Mouse (Mus musculus): ENCODE data around the gene Crlf2. TPM values are rescaled to one million over a fixed set of nuclear protein-coding genes. Genes with fewer than 3 reads are reported as not detected.

Gene Crlf2
- 4.4 and 4.8 TPM in 2 replicates for polyA plus RNA-seq (2014; fragmentation: Nextera tagmentation; extraction: Ambion mirVana)

DNA sequence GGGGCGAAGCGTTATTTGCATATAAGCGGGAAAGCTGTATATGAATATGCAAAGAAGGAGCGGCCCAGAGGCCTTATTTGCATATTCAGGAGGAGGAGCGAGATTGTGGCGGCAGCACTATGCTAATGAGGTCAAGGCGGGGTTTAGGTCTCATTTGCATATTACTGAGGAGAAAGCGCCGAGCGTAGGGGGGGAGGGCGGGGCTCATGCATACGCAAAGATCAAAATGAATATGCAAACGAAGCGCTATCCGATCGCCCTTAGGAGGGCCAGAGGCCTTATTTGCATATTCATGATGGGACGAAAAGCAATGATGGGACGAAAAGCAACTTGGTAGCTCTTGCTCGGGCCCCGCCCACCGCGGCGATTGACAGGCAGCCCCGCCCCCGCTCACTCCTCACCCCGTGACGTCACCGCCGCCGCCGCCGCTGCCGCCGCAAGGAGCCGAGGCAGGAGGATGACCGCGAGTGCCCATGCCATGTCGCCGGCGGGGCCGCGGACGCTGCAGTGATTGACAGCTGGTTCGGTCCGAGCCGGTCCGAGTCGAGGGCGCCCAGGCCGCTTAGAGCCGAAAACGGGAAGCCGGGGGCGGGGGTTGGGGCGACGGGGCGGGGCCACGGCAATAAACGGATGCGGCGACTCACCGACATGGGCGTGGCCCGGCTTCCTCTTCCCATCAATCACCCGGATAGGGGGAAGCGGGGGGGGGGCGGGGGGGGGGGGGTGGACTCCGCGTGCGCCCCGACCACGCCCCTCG lies at the start of gene Crlf2:
Crlf2 (minus strand) TSS at position 590 of the 757 bp plus-strand sequence.
- under 1% methylated on average over 55 of the region's 73 CpGs for WGBS
- Histone ChIP-seq H3K9me3 (ENCODE audit: control insufficient read depth, low read length) (peaks cover 11% of the 10 kb centered on the region), H3K27me3 (ENCODE audit: control insufficient read depth, insufficient read depth, low read length) (no peaks in the 10 kb centered on the region), H3K9ac (ENCODE audit: low read depth, low read length) (peak within 1 kb of the TSS; percentile 54; the same call in 1 of the 2 replicates), H3K4me3 (ENCODE audit: low read depth, low read length) (peak within 1 kb of the TSS; percentile 57), H3K27ac (ENCODE audit: low read depth, low read length) (peak within 1 kb of the TSS; percentile 92), H3K4me1 (replicated peaks; ENCODE audit: control insufficient read depth, insufficient read depth, low read length) (no peaks in the 10 kb centered on the region), H3K4me2 (replicated peaks; ENCODE audit: low read depth, low read length) (peak within 1 kb of the TSS; percentile 37), H3K36me3 (ENCODE audit: control insufficient read depth, insufficient read depth, low read length) (peaks cover 4% of the 10 kb centered on the region; the same call in 1 of the 2 replicates)
- ATAC-seq (ENCODE audit: low FRiP score) (peak; percentile 77), DNase-seq (ENCODE audit: low spot score) (peak; percentile 93)

DNA sequence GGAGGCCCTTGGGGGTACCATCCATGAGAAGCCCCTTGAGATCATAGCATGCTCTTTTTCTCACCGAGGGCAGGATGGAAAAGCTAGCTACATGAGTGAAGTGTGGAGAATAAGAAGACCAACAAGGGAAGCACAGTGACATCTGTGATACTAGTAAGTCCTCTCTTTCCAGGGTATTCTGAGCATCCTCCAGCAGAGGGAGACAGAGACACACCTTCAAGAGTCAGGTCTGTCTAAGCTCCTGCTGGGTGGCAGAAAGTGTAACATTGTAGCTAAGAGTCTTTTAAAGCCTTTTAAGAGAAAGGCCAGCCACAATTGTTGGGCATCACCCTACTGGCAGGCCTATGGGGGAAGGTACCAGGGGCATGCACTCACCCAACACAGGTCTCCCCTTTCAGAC lies 43.8 kb upstream of the Crlf2 start:
- ATAC-seq (ENCODE audit: low FRiP score) (no peak), DNase-seq (ENCODE audit: low spot score) (peak; percentile 34)
- H3K9ac ChIP-seq (ENCODE audit: low read depth, low read length): no peak overlapping the region
- H3K27ac ChIP-seq (ENCODE audit: low read depth, low read length): no peak overlapping the region
- H3K4me1 ChIP-seq (replicated peaks; ENCODE audit: control insufficient read depth, insufficient read depth, low read length): no peaks in the 10 kb centered on the region
- 42% methylated on average over 1 of the region's 1 CpGs for WGBS
- no peak overlapping the region for H3K4me3 ChIP-seq (ENCODE audit: low read depth, low read length)
- no peaks in the 10 kb centered on the region for H3K27me3 ChIP-seq (ENCODE audit: control insufficient read depth, insufficient read depth, low read length)
- H3K9me3 ChIP-seq (ENCODE audit: control insufficient read depth, low read length): 0 out of 2 replicates have a peak, but pooled peaks cover 3% of the 10 kb centered on the region
- no peaks in the 10 kb centered on the region for H3K36me3 ChIP-seq (ENCODE audit: control insufficient read depth, insufficient read depth, low read length)
- H3K4me2 ChIP-seq (replicated peaks; ENCODE audit: low read depth, low read length): no peak overlapping the region

GRCm38 (mm10) chr5:109601080-109601479 lies 42.3 kb upstream of the Crlf2 start:
- peak; percentile 33 for DNase-seq (ENCODE audit: low spot score)
- peak; percentile 27; the same call in 1 of the 2 replicates for ATAC-seq (ENCODE audit: low FRiP score)
- Histone ChIP-seq H3K4me2 (replicated peaks; ENCODE audit: low read depth, low read length) (no peak overlapping the region), H3K4me3 (ENCODE audit: low read depth, low read length) (no peak overlapping the region), H3K27me3 (ENCODE audit: control insufficient read depth, insufficient read depth, low read length) (no peaks in the 10 kb centered on the region), H3K4me1 (replicated peaks; ENCODE audit: control insufficient read depth, insufficient read depth, low read length) (no peaks in the 10 kb centered on the region), H3K9ac (ENCODE audit: low read depth, low read length) (no peak overlapping the region), H3K9me3 (ENCODE audit: control insufficient read depth, low read length) (0 out of 2 replicates have a peak, but pooled peaks cover 3% of the 10 kb centered on the region), H3K27ac (ENCODE audit: low read depth, low read length) (no peak overlapping the region), H3K36me3 (ENCODE audit: control insufficient read depth, insufficient read depth, low read length) (no peaks in the 10 kb centered on the region)
- 25% methylated on average over 3 of the region's 3 CpGs for WGBS

DNA sequence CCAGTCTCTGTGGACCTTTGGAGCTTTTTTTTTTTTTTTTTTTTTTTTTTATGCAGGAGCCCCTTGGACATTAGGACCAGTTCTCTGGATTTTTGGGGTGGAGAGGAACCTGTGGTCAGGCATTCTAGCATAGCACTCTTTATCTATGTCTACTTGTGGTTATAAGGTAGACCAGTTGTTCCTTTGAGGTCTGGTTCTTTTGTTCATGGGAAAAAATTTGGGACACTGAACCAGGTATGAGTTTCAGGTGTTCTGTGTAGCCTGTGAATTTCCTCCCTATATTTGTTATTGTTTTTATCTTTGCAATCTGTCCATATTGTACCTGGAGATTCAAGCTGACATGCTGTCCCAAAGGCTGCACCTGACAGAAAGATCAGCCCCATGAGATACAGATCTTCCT lies 40.1 kb upstream of the Crlf2 start:
- Histone ChIP-seq H3K9ac (ENCODE audit: low read depth, low read length) (no peak overlapping the region), H3K27me3 (ENCODE audit: control insufficient read depth, insufficient read depth, low read length) (no peaks in the 10 kb centered on the region), H3K36me3 (ENCODE audit: control insufficient read depth, insufficient read depth, low read length) (no peaks in the 10 kb centered on the region), H3K4me2 (replicated peaks; ENCODE audit: low read depth, low read length) (no peak overlapping the region), H3K27ac (ENCODE audit: low read depth, low read length) (no peak overlapping the region), H3K4me3 (ENCODE audit: low read depth, low read length) (no peak overlapping the region), H3K4me1 (replicated peaks; ENCODE audit: control insufficient read depth, insufficient read depth, low read length) (no peaks in the 10 kb centered on the region), H3K9me3 (ENCODE audit: control insufficient read depth, low read length) (0 out of 2 replicates have a peak, but pooled peaks cover 3% of the 10 kb centered on the region)
- no peak for DNase-seq (ENCODE audit: low spot score)
- ATAC-seq (ENCODE audit: low FRiP score): no peak

- Histone ChIP-seq H3K27ac (ENCODE audit: low read depth, low read length) (no peak overlapping the region), H3K27me3 (ENCODE audit: control insufficient read depth, insufficient read depth, low read length) (no peaks in the 10 kb centered on the region), H3K9ac (ENCODE audit: low read depth, low read length) (no peak overlapping the region), H3K9me3 (ENCODE audit: control insufficient read depth, low read length) (0 out of 2 replicates have a peak, but pooled peaks cover 3% of the 10 kb centered on the region), H3K36me3 (ENCODE audit: control insufficient read depth, insufficient read depth, low read length) (no peaks in the 10 kb centered on the region), H3K4me2 (replicated peaks; ENCODE audit: low read depth, low read length) (no peak overlapping the region), H3K4me3 (ENCODE audit: low read depth, low read length) (no peak overlapping the region), H3K4me1 (replicated peaks; ENCODE audit: control insufficient read depth, insufficient read depth, low read length) (no peaks in the 10 kb centered on the region)
- ATAC-seq (ENCODE audit: low FRiP score) (no peak), DNase-seq (ENCODE audit: low spot score) (no peak)
- WGBS: 34% methylated on average over 5 of the region's 5 CpGs
Measured at GRCm38 (mm10) chr5:109596647-109597046, 37.9 kb upstream of the Crlf2 start.

GRCm38 (mm10) chr5:109562829-109563228 lies 4.0 kb upstream of the Crlf2 start:
- H3K9ac ChIP-seq (ENCODE audit: low read depth, low read length): no peak overlapping the region
- no peaks in the 10 kb centered on the region for H3K36me3 ChIP-seq (ENCODE audit: control insufficient read depth, insufficient read depth, low read length)
- no peak overlapping the region for H3K4me3 ChIP-seq (ENCODE audit: low read depth, low read length)
- no peak overlapping the region for H3K4me2 ChIP-seq (replicated peaks; ENCODE audit: low read depth, low read length)
- WGBS: 61% methylated on average over 2 of the region's 2 CpGs
- no peak for ATAC-seq (ENCODE audit: low FRiP score)
- no peak for DNase-seq (ENCODE audit: low spot score)
- H3K9me3 ChIP-seq (ENCODE audit: control insufficient read depth, low read length): no peaks in the 10 kb centered on the region
- no peak overlapping the region for H3K27ac ChIP-seq (ENCODE audit: low read depth, low read length)
- no peaks in the 10 kb centered on the region for H3K4me1 ChIP-seq (replicated peaks; ENCODE audit: control insufficient read depth, insufficient read depth, low read length)
- H3K27me3 ChIP-seq (ENCODE audit: control insufficient read depth, insufficient read depth, low read length): no peaks in the 10 kb centered on the region

DNA sequence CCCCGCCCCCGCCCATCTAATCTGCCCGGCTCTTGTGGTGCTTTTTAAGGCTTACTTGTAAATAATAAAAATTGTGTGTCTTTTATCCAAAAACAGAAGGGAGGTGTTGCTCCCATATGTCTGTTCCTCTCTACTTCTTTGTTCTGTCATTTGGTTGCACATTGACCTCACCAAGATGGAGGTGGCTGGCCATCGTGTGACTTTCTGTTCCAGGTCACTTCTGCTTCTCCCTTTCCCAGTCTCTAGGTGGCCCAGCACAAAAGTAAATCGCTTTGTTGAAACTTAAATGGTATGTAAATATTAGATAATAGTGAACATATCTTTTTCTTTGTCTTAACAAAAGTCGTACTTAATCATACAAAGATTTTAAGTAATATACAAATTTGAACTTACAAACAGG lies 398 bp upstream of the Crlf2 start:
- WGBS: 29% methylated on average over 6 of the region's 6 CpGs
- peaks cover 4% of the 10 kb centered on the region; the same call in 1 of the 2 replicates for H3K36me3 ChIP-seq (ENCODE audit: control insufficient read depth, insufficient read depth, low read length)
- peak overlapping the region; percentile 92; the same call in 1 of the 2 replicates for H3K27ac ChIP-seq (ENCODE audit: low read depth, low read length)
- peak overlapping the region; percentile 34 for H3K4me2 ChIP-seq (replicated peaks; ENCODE audit: low read depth, low read length)
- H3K4me3 ChIP-seq (ENCODE audit: low read depth, low read length): peak overlapping the region; percentile 57
- no peaks in the 10 kb centered on the region for H3K4me1 ChIP-seq (replicated peaks; ENCODE audit: control insufficient read depth, insufficient read depth, low read length)
- H3K9ac ChIP-seq (ENCODE audit: low read depth, low read length): no peak overlapping the region
- DNase-seq (ENCODE audit: low spot score) (no peak), ATAC-seq (ENCODE audit: low FRiP score) (no peak)
- peaks cover 11% of the 10 kb centered on the region for H3K9me3 ChIP-seq (ENCODE audit: control insufficient read depth, low read length)
- no peaks in the 10 kb centered on the region for H3K27me3 ChIP-seq (ENCODE audit: control insufficient read depth, insufficient read depth, low read length)

- ATAC-seq (ENCODE audit: low FRiP score) (no peak; the same call in 1 of the 2 replicates), DNase-seq (ENCODE audit: low spot score) (no peak)
- Histone ChIP-seq H3K4me2 (replicated peaks; ENCODE audit: low read depth, low read length) (peak overlapping the region; percentile 37), H3K36me3 (ENCODE audit: control insufficient read depth, insufficient read depth, low read length) (peaks cover 4% of the 10 kb centered on the region; the same call in 1 of the 2 replicates), H3K4me3 (ENCODE audit: low read depth, low read length) (peak overlapping the region; percentile 57), H3K9me3 (ENCODE audit: control insufficient read depth, low read length) (peaks cover 11% of the 10 kb centered on the region), H3K27ac (ENCODE audit: low read depth, low read length) (peak overlapping the region; percentile 92), H3K27me3 (ENCODE audit: control insufficient read depth, insufficient read depth, low read length) (no peaks in the 10 kb centered on the region), H3K9ac (ENCODE audit: low read depth, low read length) (no peak overlapping the region), H3K4me1 (replicated peaks; ENCODE audit: control insufficient read depth, insufficient read depth, low read length) (no peaks in the 10 kb centered on the region)
- WGBS: under 1% methylated on average over 9 of the region's 9 CpGs
Measured at GRCm38 (mm10) chr5:109558123-109558403, 730 bp downstream of the Crlf2 start.
